Mouse (Mus musculus) olfactory bulb, adult 2 months (tissue): ENCODE data around the gene Rab11fip4.

ENCODE experiments used
- CTCF ChIP-seq: fragments of 200-500 bp; IDR thresholded peaks from 2 replicates; pipeline ENCODE4 v1.5.1; 2012; ENCODE audit warnings: low read depth, mild to moderate bottlenecking, low read length, moderate library complexity; ENCODE audit not compliant: insufficient read depth
- POLR2A ChIP-seq: fragments of 200-500 bp; IDR thresholded peaks from 2 replicates; pipeline ENCODE4 v1.6.1; 2012; ENCODE audit warnings: mild to moderate bottlenecking, low read depth, low read length, moderate library complexity; ENCODE audit not compliant: insufficient read depth

DNA sequence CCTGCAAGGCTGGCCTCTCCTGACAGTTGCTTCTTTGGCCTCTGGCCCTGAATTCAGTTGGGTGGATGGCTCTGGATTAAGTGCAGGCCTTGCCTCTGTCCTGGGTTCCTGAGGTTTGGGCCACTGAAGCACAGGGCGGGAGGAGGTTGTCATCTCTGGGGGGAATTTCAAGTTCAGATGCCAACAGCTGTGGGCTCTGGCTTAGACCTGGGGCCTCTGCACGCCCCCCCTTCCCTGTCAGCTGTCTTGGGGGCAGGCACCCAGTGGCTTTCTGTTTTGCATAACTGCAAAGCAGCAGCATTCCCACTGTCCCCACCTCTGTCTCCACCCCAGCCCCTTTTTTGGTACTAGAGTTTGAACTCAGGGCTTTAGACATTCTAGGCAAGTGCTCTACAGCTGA, 139.4 kb downstream of the Rab11fip4 start:
- TF ChIP-seq CTCF (no peak), POLR2A (no peak)
